Mouse (Mus musculus) forelimb bud, embryonic 11.5 days (tissue): ENCODE data around the gene Mcm5.

ENCODE experiments used
- DNase-seq: peaks from one replicate; pipeline ENCODE4 v3.0.0-alpha.2; 2012; ENCODE audit warnings: low read depth, low spot score

Gene Mcm5

GRCm38 (mm10) chr8:75109236-75109967 lies at the start of gene Mcm5:
TSS of gene Mcm5 (plus strand) at chr8:75109569.
- peak; percentile 100 for DNase-seq

- no peak for DNase-seq
Measured at GRCm38 (mm10) chr8:75060022-75060421, 49.3 kb upstream of the Mcm5 start.

GRCm38 (mm10) chr8:75060815-75061214 lies 48.6 kb upstream of the Mcm5 start:
- no peak for DNase-seq

- no peak for DNase-seq
Measured at GRCm38 (mm10) chr8:75063290-75063689, 46.1 kb upstream of the Mcm5 start.

- no peak for DNase-seq
Measured at GRCm38 (mm10) chr8:75064790-75065189, 44.6 kb upstream of the Mcm5 start.

GRCm38 (mm10) chr8:75067287-75067686 lies 42.1 kb upstream of the Mcm5 start:
- DNase-seq: no peak

GRCm38 (mm10) chr8:75070297-75070696 lies 39.1 kb upstream of the Mcm5 start:
- no peak for DNase-seq

GRCm38 (mm10) chr8:75071627-75072346 lies 37.6 kb upstream of the Mcm5 start:
- peak; percentile 85 for DNase-seq

GRCm38 (mm10) chr8:75074876-75075275 lies 34.5 kb upstream of the Mcm5 start:
- DNase-seq: no peak

GRCm38 (mm10) chr8:75078215-75078614 lies 31.2 kb upstream of the Mcm5 start:
- no peak for DNase-seq

- no peak for DNase-seq
Measured at GRCm38 (mm10) chr8:75078851-75079250, 30.5 kb upstream of the Mcm5 start.

GRCm38 (mm10) chr8:75081364-75082040 lies 27.9 kb upstream of the Mcm5 start:
- DNase-seq: no peak

GRCm38 (mm10) chr8:75082181-75082805 lies 27.1 kb upstream of the Mcm5 start:
- DNase-seq: no peak

GRCm38 (mm10) chr8:75083846-75084245 lies 25.5 kb upstream of the Mcm5 start:
- DNase-seq: peak; percentile 97

GRCm38 (mm10) chr8:75084382-75085064 lies 24.8 kb upstream of the Mcm5 start:
- DNase-seq: no peak

GRCm38 (mm10) chr8:75086002-75086401 lies 23.4 kb upstream of the Mcm5 start:
- no peak for DNase-seq

GRCm38 (mm10) chr8:75087127-75087526 lies 22.2 kb upstream of the Mcm5 start:
- no peak for DNase-seq

- DNase-seq: peak; percentile 87
Measured at GRCm38 (mm10) chr8:75088989-75089881, 20.1 kb upstream of the Mcm5 start.

- no peak for DNase-seq
Measured at GRCm38 (mm10) chr8:75090781-75091365, 18.5 kb upstream of the Mcm5 start.
